Mouse (Mus musculus) layer of hippocampus, adult 2 months (tissue): ENCODE results near the gene Itgb1bp1. TPM values are rescaled to one million over a fixed set of nuclear protein-coding genes. Genes with fewer than 3 reads are reported as not detected.

Experiments
- DNase-seq, 2 experiments: peaks; one replicate each; pipeline ENCODE4 v3.0.0; 2022; ENCODE audit warnings: low spot score in 2 of 2
- H3K27ac ChIP-seq: fragments of 200-600 bp; 2 replicates; pipeline ENCODE4 v1.8.1; 2022
- H3K4me3 ChIP-seq: fragments of 200-600 bp; 2 replicates; pipeline ENCODE4 v1.8.1; 2022; ENCODE audit warnings: mild to moderate bottlenecking
- CTCF ChIP-seq: fragments of 200-600 bp; conservative IDR thresholded peaks from 2 replicates; pipeline ENCODE4 v1.8.1; 2022; ENCODE audit warnings: antibody characterized with exemption, mild to moderate bottlenecking, moderate library complexity
- total RNA-seq, 2 experiments: library from RNA; stranded (reverse); gene quantifications; 2 replicates each; pipeline ENCODE4 v1.2.3; 2021

The Itgb1bp1 gene
- total RNA-seq, 2 experiments from 2014 or later, result 38.4 to 40.8 TPM

GRCm38 (mm10) chr12:21223923-21224322, 62.2 kb downstream of the Itgb1bp1 start:
- Histone ChIP-seq H3K4me3 (no peak overlapping the region), H3K27ac (no peak overlapping the region)
- no peak for DNase-seq
- TF ChIP-seq CTCF, result no peak

DNA sequence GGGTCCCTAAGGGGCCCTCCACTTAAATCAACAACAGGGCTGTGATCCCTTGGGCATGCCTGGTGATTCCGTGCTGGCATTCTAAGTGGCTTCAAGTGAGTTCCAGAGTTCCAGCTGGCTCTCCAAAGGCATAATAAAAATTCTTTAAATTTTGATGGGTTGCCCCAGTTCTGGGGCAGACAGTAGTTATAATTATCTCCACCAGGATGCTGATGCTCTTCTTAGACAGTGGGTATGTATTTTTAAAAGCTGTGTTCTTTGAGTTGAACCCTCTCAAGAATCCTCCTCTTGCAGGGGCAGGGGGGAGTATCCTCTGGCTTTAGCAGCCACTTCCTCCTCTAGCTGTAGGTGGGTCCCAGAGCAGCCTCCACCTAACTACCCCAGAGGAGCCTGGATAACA, 65.5 kb downstream of the Itgb1bp1 start:
- no peak for TF ChIP-seq CTCF
- no peak for DNase-seq

GRCm38 (mm10) chr12:21217776-21218444, 68.2 kb downstream of the Itgb1bp1 start:
- no peak for DNase-seq
- TF ChIP-seq CTCF, result no peak
- no peak overlapping the region for H3K4me3 ChIP-seq
- no peak overlapping the region for H3K27ac ChIP-seq

More for the DNA sequence above, 65.5 kb downstream of the Itgb1bp1 start:
- H3K27ac ChIP-seq, result no peak overlapping the region
- no peak overlapping the region for H3K4me3 ChIP-seq

GRCm38 (mm10) chr12:21214551-21215165, 71.4 kb downstream of the Itgb1bp1 start:
- DNase-seq, result no peak
- TF ChIP-seq CTCF, result no peak
- Histone ChIP-seq H3K27ac (no peak overlapping the region), H3K4me3 (no peak overlapping the region)

DNA sequence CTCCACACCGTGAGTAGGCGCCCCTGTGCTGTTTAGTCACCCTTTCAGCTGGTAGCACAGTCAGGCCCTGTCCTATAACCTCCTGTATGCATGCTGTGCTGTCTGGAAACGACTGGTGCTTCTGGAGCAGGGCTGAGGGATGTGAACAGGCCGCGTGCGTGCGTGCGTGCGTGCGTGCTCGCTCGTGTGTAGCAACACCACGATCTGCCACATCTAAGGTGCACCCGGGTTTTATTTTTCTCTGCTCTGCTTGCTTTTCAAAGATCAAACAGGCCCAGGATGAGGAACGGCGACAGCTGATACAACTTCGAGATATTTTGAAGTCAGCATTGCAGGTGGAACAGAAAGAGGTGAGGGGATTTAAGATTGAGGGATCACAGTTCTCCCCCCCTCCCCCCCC, 73.2 kb downstream of the Itgb1bp1 start:
- no peak for DNase-seq

GRCm38 (mm10) chr12:21209273-21209672, 76.8 kb downstream of the Itgb1bp1 start:
- Histone ChIP-seq H3K4me3 (no peak overlapping the region), H3K27ac (no peak overlapping the region)
- DNase-seq, result no peak
- TF ChIP-seq CTCF, result no peak

More for the DNA sequence above, 73.2 kb downstream of the Itgb1bp1 start:
- TF ChIP-seq CTCF, result no peak
- H3K27ac ChIP-seq, result no peak overlapping the region
- no peak overlapping the region for H3K4me3 ChIP-seq

GRCm38 (mm10) chr12:21208172-21208795, 77.8 kb downstream of the Itgb1bp1 start:
- no peak for TF ChIP-seq CTCF
- Histone ChIP-seq H3K4me3 (no peak overlapping the region), H3K27ac (no peak overlapping the region)
- DNase-seq, result no peak

DNA sequence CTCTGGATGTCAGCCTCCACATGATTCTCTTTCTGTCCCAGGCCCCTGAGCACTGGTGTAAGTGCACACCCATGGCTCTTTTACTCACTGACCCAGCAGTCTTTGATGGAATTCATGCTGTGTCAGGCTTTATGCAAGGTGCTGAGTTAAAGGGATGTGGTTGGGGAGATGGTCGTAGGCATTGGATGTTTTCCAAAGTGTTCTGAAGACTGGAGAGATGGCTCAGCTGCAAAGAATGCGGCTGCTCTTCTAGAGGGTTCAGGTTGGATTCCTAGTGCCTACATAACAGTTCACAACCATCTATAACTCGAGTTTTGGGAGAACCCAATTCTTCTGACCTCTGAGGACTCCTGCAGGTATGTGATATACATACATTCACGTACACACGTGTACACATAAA, 78.7 kb downstream of the Itgb1bp1 start:
- Histone ChIP-seq H3K4me3 (no peak overlapping the region), H3K27ac (no peak overlapping the region)
- TF ChIP-seq CTCF, result no peak
- DNase-seq, result no peak

- Histone ChIP-seq H3K27ac (no peak overlapping the region), H3K4me3 (no peak overlapping the region)
- no peak for TF ChIP-seq CTCF
- no peak for DNase-seq
Observed at GRCm38 (mm10) chr12:21205799-21206198, 80.3 kb downstream of the Itgb1bp1 start.

DNA sequence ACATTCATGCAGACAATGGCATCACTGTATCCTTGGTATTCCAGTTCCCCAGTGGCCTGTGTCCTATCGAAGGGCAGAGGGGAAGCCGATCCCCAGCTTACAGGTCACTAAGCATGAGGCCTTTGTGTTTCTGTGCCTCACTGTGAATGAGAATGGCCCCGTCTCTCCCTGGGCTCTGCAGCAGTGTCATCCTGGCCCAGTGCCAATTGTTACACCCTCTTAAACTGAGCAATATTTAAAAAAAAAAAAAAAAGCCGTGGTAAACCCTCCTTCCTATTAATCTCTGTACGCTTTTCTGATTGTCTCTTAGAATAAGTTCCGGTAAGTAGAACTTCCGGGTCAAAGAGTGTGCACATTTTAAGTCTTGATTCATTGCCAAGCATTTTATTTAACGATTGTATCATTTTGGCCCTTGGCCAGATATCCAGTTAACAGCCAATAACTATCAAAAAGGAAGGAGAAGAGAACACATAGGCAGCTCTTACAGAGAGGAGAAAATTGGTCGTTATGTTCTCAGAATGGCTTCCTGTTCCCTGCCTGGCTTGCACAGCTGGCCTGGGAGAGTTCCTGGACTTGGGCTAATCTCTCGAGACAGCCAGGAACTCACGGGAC, 81.3 kb downstream of the Itgb1bp1 start:
- DNase-seq, result peak in 1 of 2 experiments; percentile 30
- no peak for TF ChIP-seq CTCF
- H3K4me3 ChIP-seq, result no peak overlapping the region
- H3K27ac ChIP-seq, result peak overlapping the region; percentile 43; the same call in 1 of the 2 replicates

GRCm38 (mm10) chr12:21201485-21202269, 84.4 kb downstream of the Itgb1bp1 start:
- Histone ChIP-seq H3K4me3 (no peak overlapping the region), H3K27ac (no peak overlapping the region)
- no peak for TF ChIP-seq CTCF
- DNase-seq, result peak; percentile 24 to 66

DNA sequence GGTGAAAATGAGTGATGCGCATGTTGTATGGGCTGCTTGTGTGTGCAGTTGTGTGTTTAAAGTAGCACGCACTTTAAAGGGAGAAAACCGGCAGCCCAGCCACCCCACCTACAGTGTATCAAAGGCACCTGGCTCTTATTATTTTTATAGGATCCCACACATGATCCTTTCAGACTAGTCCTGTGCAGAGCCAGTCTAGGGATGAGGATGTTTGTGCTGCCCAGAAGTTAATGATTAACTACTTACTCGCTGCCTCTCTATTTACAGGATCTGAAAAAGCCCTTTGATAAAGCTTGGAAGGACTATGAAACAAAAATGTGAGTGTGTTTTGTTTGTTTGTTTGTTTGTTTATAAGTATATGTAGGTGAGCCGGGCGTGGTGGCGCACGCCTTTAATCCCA, 85.5 kb downstream of the Itgb1bp1 start:
- Histone ChIP-seq H3K4me3 (no peak overlapping the region), H3K27ac (no peak overlapping the region)
- DNase-seq, result no peak
- TF ChIP-seq CTCF, result no peak
